Mouse (Mus musculus) limb, embryonic 12.5 days (tissue): Measurements from ENCODE around the gene Tnpo1. TPM values are rescaled to one million over a fixed set of nuclear protein-coding genes. Genes with fewer than 3 reads are reported as not detected.

Source experiments
- ATAC-seq: fragments of 200-750 bp; cut with Nextera tagmentation; 2 replicates; pipeline ENCODE4 v1.8.0; 2017; ENCODE audit warnings: low read depth, moderate TSS enrichment; ENCODE audit not compliant: insufficient number of reproducible peaks, insufficient read depth, low FRiP score, low TSS enrichment
- H3K27ac ChIP-seq: fragments of 300-500 bp; sonication (generic); 2 replicates; pipeline ENCODE4 v1.5.1; 2016; ENCODE audit warnings: mild to moderate bottlenecking, moderate library complexity
- H3K27me3 ChIP-seq: fragments of 300-500 bp; sonication (generic); 2 replicates; pipeline ENCODE4 v1.6.1; 2016; ENCODE audit warnings: mild to moderate bottlenecking, moderate library complexity
- H3K36me3 ChIP-seq: fragments of 300-500 bp; sonication (generic); 2 replicates; pipeline ENCODE4 v1.6.1; 2016; ENCODE audit warnings: mild to moderate bottlenecking, moderate library complexity
- H3K4me1 ChIP-seq: fragments of 300-500 bp; sonication (generic); replicated peaks from 2 replicates; pipeline ENCODE4 v1.6.1; 2016
- H3K4me2 ChIP-seq: fragments of 300-500 bp; sonication (generic); 2 replicates; pipeline ENCODE4 v1.6.1; 2016; ENCODE audit warnings: mild to moderate bottlenecking, moderate library complexity
- H3K4me3 ChIP-seq: fragments of 300-500 bp; sonication (generic); replicated peaks from 2 replicates; pipeline ENCODE4 v1.5.1; 2016; ENCODE audit warnings: mild to moderate bottlenecking
- H3K9ac ChIP-seq: fragments of 300-500 bp; sonication (generic); replicated peaks from 2 replicates; pipeline ENCODE4 v1.6.1; 2016; ENCODE audit warnings: mild to moderate bottlenecking, moderate library complexity
- H3K9me3 ChIP-seq: fragments of 300-500 bp; sonication (generic); 2 replicates; pipeline ENCODE4 v1.6.1; 2016; ENCODE audit warnings: mild to moderate bottlenecking, moderate library complexity
- WGBS: fragments of 180-500 bp; shearing (Covaris S2); methylation state at CpG from one replicate; pipeline ENCODE4 v1.1.7; 2016; 5-methylcytosine and 5-hydroxymethylcytosine counted together
- polyA plus RNA-seq: library from polyadenylated mRNA; unstranded; fragments of >200 nt; fragmentation: Nextera tagmentation; extraction: Ambion mirVana; gene quantifications from 2 replicates; pipeline ENCODE4 v1.2.1, GENCODE M21; 2016

Gene Tnpo1
- 77.0 and 77.6 TPM in 2 replicates for polyA plus RNA-seq

- Histone ChIP-seq H3K36me3 (peaks cover 20% of the 10 kb centered on the region), H3K9ac (peak within 1 kb of the TSS; percentile 100), H3K9me3 (no peaks in the 10 kb centered on the region), H3K27ac (peak within 1 kb of the TSS; percentile 98), H3K27me3 (no peaks in the 10 kb centered on the region), H3K4me3 (peak within 1 kb of the TSS; percentile 99), H3K4me2 (peak within 1 kb of the TSS; percentile 67), H3K4me1 (peaks cover 6% of the 10 kb centered on the region)
- WGBS: under 1% methylated on average over 74 of the region's 75 CpGs
- peak; percentile 94 for ATAC-seq
Observed at GRCm38 (mm10) chr13:98926213-98926957, at the start of gene Tnpo1. TSS of gene Tnpo1 (minus strand) at chr13:98926384.

DNA sequence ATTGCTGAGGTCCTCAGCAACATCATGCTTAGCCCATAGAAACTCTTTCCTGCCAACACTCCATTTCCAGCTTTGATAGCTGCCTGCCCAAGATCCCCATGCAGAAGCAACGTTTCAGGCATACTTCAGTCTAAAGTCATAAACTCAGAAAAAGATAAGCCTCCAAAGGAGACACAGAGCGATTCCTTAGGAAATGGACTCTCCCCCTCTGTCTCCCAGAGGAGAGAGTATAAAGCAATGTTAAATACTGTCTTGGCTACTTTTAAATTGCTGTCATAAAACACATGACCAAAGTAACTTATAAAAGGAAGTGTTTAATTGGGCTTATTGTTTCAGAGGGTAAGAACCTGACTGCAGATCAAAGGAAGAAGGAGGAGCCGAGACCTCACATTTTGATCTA, 45.9 kb upstream of the Tnpo1 start:
- Histone ChIP-seq H3K27me3 (no peaks in the 10 kb centered on the region), H3K27ac (no peak overlapping the region), H3K4me3 (no peak overlapping the region), H3K4me1 (peaks cover 5% of the 10 kb centered on the region; the same call in 1 of the 2 replicates), H3K9me3 (no peaks in the 10 kb centered on the region), H3K36me3 (no peaks in the 10 kb centered on the region), H3K4me2 (no peak overlapping the region), H3K9ac (no peak overlapping the region)
- no peak for ATAC-seq
- 76% methylated on average over 3 of the region's 3 CpGs for WGBS

DNA sequence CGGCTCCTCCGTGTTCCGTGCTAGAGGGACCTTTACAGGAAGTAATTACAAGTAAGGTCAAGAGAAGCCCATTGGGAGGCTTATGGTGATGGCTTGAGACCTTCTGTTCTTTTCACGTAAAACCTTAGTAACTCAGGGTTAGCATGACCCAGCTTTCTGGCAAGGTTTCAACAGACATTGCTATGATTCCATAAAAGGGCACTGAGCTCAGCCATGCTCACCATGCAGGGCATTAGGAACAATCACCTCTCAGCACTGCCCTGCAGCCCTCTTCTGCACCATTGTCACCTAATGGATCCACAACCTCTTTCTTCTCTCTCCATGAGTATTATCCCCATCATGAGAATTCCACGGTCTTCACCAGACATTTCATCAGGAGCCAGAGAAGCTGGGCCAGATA, 45.5 kb upstream of the Tnpo1 start:
- H3K4me2 ChIP-seq: no peak overlapping the region
- no peak overlapping the region for H3K4me3 ChIP-seq
- H3K9me3 ChIP-seq: no peaks in the 10 kb centered on the region
- peaks cover 5% of the 10 kb centered on the region; the same call in 1 of the 2 replicates for H3K4me1 ChIP-seq
- no peak for ATAC-seq
- H3K27me3 ChIP-seq: no peaks in the 10 kb centered on the region
- H3K9ac ChIP-seq: no peak overlapping the region
- no peaks in the 10 kb centered on the region for H3K36me3 ChIP-seq
- H3K27ac ChIP-seq: no peak overlapping the region
- 55% methylated on average over 5 of the region's 5 CpGs for WGBS

GRCm38 (mm10) chr13:98968517-98968916, 42.3 kb upstream of the Tnpo1 start:
- 76% methylated on average over 4 of the region's 4 CpGs for WGBS
- Histone ChIP-seq H3K36me3 (no peaks in the 10 kb centered on the region), H3K9me3 (no peaks in the 10 kb centered on the region), H3K27me3 (no peaks in the 10 kb centered on the region), H3K4me3 (no peak overlapping the region), H3K4me2 (no peak overlapping the region), H3K4me1 (peaks cover 5% of the 10 kb centered on the region; the same call in 1 of the 2 replicates), H3K9ac (no peak overlapping the region), H3K27ac (no peak overlapping the region)
- ATAC-seq: no peak

GRCm38 (mm10) chr13:98967942-98968341, 41.8 kb upstream of the Tnpo1 start:
- no peak overlapping the region for H3K27ac ChIP-seq
- no peaks in the 10 kb centered on the region for H3K36me3 ChIP-seq
- H3K4me3 ChIP-seq: no peak overlapping the region
- H3K4me1 ChIP-seq: peaks cover 5% of the 10 kb centered on the region; the same call in 1 of the 2 replicates
- H3K27me3 ChIP-seq: no peaks in the 10 kb centered on the region
- ATAC-seq: no peak
- no peaks in the 10 kb centered on the region for H3K9me3 ChIP-seq
- H3K4me2 ChIP-seq: no peak overlapping the region
- H3K9ac ChIP-seq: no peak overlapping the region
- WGBS: 91% methylated on average over 6 of the region's 6 CpGs

GRCm38 (mm10) chr13:98966583-98966982, 40.4 kb upstream of the Tnpo1 start:
- no peak overlapping the region for H3K9ac ChIP-seq
- no peaks in the 10 kb centered on the region for H3K27me3 ChIP-seq
- peaks cover 1% of the 10 kb centered on the region; the same call in 1 of the 2 replicates for H3K4me1 ChIP-seq
- H3K9me3 ChIP-seq: no peaks in the 10 kb centered on the region
- no peak overlapping the region for H3K4me2 ChIP-seq
- no peak overlapping the region for H3K27ac ChIP-seq
- WGBS: 90% methylated on average over 5 of the region's 5 CpGs
- no peaks in the 10 kb centered on the region for H3K36me3 ChIP-seq
- no peak overlapping the region for H3K4me3 ChIP-seq
- no peak for ATAC-seq

DNA sequence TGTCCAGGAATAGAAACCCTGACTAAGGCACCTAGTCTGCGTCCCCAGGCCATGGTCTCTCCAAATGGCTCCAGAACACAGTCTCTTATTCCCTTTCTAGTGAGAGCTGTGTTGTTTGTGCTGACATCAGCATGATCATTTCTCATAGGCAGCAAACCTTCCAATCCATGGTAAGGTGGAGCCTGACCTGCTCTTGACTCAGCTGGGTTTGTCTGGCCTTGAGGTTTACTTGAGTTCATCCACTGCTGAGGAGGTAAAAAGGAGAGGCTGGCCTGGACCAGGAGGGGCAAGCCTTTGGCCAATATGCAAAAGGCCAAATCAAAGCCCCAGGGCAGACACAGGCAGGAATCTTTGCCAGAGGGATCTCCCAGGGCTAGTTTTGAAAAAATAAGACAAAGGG, 37.4 kb upstream of the Tnpo1 start:
- Histone ChIP-seq H3K27me3 (no peaks in the 10 kb centered on the region), H3K27ac (no peak overlapping the region), H3K9me3 (no peaks in the 10 kb centered on the region), H3K4me2 (no peak overlapping the region), H3K9ac (no peak overlapping the region), H3K4me1 (no peaks in the 10 kb centered on the region), H3K36me3 (no peaks in the 10 kb centered on the region), H3K4me3 (no peak overlapping the region)
- 91% methylated on average over 1 of the region's 1 CpGs for WGBS
- ATAC-seq: no peak

- Histone ChIP-seq H3K4me3 (no peak overlapping the region), H3K9ac (no peak overlapping the region), H3K4me2 (no peak overlapping the region), H3K4me1 (peaks cover 5% of the 10 kb centered on the region; the same call in 1 of the 2 replicates), H3K27me3 (no peaks in the 10 kb centered on the region), H3K36me3 (no peaks in the 10 kb centered on the region), H3K9me3 (no peaks in the 10 kb centered on the region), H3K27ac (no peak overlapping the region)
- 79% methylated on average over 2 of the region's 2 CpGs for WGBS
- no peak for ATAC-seq
Observed at GRCm38 (mm10) chr13:98958177-98958576, 32.0 kb upstream of the Tnpo1 start.

- 88% methylated on average over 2 of the region's 2 CpGs for WGBS
- no peak overlapping the region for H3K27ac ChIP-seq
Observed at GRCm38 (mm10) chr13:98956209-98956608, 30.0 kb upstream of the Tnpo1 start.

DNA sequence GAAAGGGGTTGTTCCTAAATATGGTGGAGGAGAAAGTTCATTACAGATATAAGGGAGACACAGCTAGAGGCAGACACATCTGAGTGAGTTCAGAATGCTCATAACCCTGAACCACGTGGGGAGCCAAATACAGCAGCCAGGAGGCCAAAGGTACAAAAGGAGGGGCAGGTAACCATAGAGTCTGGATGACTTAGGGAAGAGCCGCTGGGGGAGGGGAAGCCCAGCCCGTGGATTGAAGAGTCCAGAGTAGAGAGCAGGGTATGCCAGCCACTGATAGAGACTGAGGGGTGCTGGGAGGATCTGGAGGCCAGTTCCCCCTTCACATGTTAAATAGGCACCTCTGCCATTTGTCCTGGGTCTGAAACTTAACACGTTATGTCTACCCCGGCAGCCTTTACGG, 29.5 kb upstream of the Tnpo1 start:
- WGBS: 67% methylated on average over 6 of the region's 6 CpGs
- Histone ChIP-seq H3K4me2 (no peak overlapping the region), H3K27me3 (no peaks in the 10 kb centered on the region), H3K9me3 (no peaks in the 10 kb centered on the region), H3K4me3 (no peak overlapping the region), H3K4me1 (peaks cover 5% of the 10 kb centered on the region; the same call in 1 of the 2 replicates), H3K27ac (no peak overlapping the region), H3K9ac (no peak overlapping the region), H3K36me3 (no peaks in the 10 kb centered on the region)
- no peak for ATAC-seq

More at GRCm38 (mm10) chr13:98956209-98956608, 30.0 kb upstream of the Tnpo1 start:
- Histone ChIP-seq H3K27me3 (no peaks in the 10 kb centered on the region), H3K36me3 (no peaks in the 10 kb centered on the region), H3K9me3 (no peaks in the 10 kb centered on the region), H3K9ac (no peak overlapping the region), H3K4me1 (peaks cover 5% of the 10 kb centered on the region; the same call in 1 of the 2 replicates), H3K4me2 (no peak overlapping the region), H3K4me3 (no peak overlapping the region)
- ATAC-seq: no peak

GRCm38 (mm10) chr13:98955226-98955625, 29.0 kb upstream of the Tnpo1 start:
- Histone ChIP-seq H3K4me2 (no peak overlapping the region), H3K4me3 (no peak overlapping the region), H3K27ac (no peak overlapping the region), H3K27me3 (no peaks in the 10 kb centered on the region), H3K4me1 (peaks cover 5% of the 10 kb centered on the region; the same call in 1 of the 2 replicates), H3K36me3 (no peaks in the 10 kb centered on the region), H3K9me3 (no peaks in the 10 kb centered on the region), H3K9ac (no peak overlapping the region)
- WGBS: 73% methylated on average over 5 of the region's 5 CpGs
- ATAC-seq: no peak
